ENCODE assay signal across 16 mouse cellular contexts in the genomic region with DNA sequence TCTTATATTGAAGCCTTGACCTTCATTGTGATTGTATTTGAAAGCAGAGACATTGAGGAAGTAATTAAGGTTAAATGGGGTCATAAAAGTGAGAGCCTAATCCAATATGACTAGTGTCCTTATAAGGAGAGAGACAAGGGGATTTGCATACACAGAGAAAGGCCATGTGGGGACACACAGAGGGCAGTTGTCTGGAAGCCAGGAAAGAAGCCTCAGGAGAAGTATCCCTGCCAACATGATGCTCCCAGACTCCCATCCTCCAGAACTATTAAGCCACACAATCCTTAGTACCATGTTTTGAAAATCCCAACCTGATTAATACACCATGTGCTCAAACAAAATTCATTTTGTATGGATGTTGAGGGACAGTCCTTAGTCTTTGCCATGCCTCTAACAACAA.
"Had no signal": no experiment of that assay in that cellular context is flagged by ENCODE, and none has a peak within 500 bp of the region (broad histone marks: within the 10 kb centered on the region; RNA-seq: fewer than 3 reads in every experiment).

No protein-coding gene starts in this region.

- DNase-seq: heart, postnatal 10 days; heart, postnatal 14 days; heart, postnatal 36 days; heart, postnatal 4 days; kidney, adult 11 months; kidney, adult 18-20 months; kidney, adult 2 months; kidney, adult 8-10 months; kidney, adult 9 months; kidney, postnatal 10 days; kidney, postnatal 14 days; kidney, postnatal 25 days; kidney, postnatal 36 days; kidney, postnatal 4 days; layer of hippocampus, adult 9-11 months; layer of hippocampus, postnatal 36 days had no signal
